Mouse (Mus musculus) mature B cell (primary cell): ENCODE results near the gene Lims1.

ENCODE experiments used
- in situ Hi-C: fragments of 300-500 bp; cut with MboI; formaldehyde crosslinking; loops from 2 replicates; pipeline ENCODE4 v1.14.3; 2019

Gene Lims1

GRCm38 (mm10) chr10:58446384-58447279 lies 123.4 kb downstream of the Lims1 start, which contains the start of gene Ranbp2:
Ranbp2 (plus strand) TSS chr10:58446920.
- in situ Hi-C loops: no loop called here

DNA sequence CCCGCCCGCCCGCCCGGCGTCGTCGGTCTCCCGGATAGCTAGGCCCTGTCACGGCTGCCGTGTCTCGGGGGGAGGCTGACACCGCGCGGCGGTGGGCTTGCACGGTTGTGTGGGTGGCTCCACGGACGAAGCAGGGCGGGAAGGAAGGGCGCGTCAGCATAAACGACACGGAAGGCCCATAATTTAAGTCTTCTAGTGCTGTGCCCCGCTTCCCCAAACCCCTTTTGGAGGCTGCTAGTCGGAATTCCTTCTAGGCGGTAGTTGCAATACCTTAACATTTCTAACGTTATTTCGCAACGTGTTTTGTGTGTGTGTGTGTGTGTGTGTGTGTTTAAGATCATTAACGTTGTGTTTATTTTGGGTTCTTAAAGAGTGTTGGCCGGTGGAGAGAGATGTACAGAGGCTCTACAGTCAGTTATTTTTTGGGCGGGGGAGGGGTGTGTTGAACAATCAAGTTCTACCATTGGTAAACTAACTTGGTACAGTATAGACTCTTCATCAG lies 124.1 kb downstream of the Lims1 start:
- in situ Hi-C loops: no loop called here

DNA sequence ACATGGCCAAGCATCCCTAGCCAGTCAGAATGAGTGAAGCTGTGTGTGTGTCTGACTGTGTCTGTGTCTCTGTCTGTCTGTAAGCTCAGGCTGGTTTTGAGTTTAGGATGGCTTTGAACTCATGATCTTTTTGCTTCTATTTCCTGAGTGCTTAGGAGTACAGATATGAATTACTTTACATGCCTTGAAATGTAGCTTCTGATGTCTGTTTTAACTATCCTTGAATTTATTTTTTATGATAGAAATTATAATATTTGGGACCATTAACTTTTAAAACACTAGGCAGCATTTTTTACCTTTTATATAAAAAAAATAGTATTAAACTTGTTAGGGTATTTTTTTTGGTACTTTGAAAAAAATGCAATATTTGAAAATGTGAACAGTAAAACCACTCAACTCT lies 128.3 kb downstream of the Lims1 start:
- in situ Hi-C loops: no loop called here

- in situ Hi-C loops: no loop called here
Observed at GRCm38 (mm10) chr10:58452185-58452584, 128.9 kb downstream of the Lims1 start.

DNA sequence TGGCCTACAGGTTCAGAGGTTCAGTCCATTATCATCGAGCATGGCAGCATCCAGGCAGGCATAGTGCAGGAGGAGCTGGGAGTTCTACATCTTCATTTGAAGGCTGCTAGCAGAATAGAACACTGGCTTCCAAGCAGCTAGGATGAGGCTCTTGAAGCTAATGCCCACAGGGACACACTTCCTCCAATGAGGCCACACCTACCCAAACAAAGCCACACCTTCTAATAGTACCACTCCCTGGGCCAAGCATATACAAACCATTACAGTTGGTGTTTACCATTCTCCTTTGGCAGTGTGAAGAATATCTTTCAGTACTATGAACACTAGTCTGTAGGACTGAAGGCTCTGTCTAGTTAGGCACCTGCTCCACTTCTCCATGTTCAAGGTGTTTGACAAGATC lies 136.6 kb downstream of the Lims1 start:
- in situ Hi-C loops: no loop called here
